ENCODE assay signal across 15 mouse cellular contexts in genomic region chr9:69961007-69961406, GRCm38 (mm10).
"Had no signal": no experiment of that assay in that cellular context is flagged by ENCODE, and none has a peak within 500 bp of the region (broad histone marks: within the 10 kb centered on the region; RNA-seq: fewer than 3 reads in every experiment).

No protein-coding gene starts in this region.

- H3K4me1 ChIP-seq: limb, embryonic 12.5 days; limb, embryonic 15.5 days; liver, embryonic 13.5 days; midbrain, embryonic 12.5 days; midbrain, embryonic 15.5 days had no signal

- H3K27me3 ChIP-seq: limb, embryonic 12.5 days; limb, embryonic 15.5 days; liver, embryonic 13.5 days; midbrain, embryonic 12.5 days; midbrain, embryonic 15.5 days had no signal

- H3K36me3 ChIP-seq: limb, embryonic 12.5 days; limb, embryonic 15.5 days; liver, embryonic 13.5 days; midbrain, embryonic 12.5 days; midbrain, embryonic 15.5 days had no signal

- H3K9ac ChIP-seq: limb, embryonic 12.5 days; limb, embryonic 15.5 days; liver, embryonic 13.5 days; midbrain, embryonic 12.5 days; midbrain, embryonic 15.5 days had no signal

- H3K4me2 ChIP-seq: limb, embryonic 12.5 days; limb, embryonic 15.5 days; liver, embryonic 13.5 days; midbrain, embryonic 12.5 days; midbrain, embryonic 15.5 days had no signal

- ATAC-seq: inflammation-experienced regulatory T-cells, adult 6 months; intestine, embryonic 16.5 days; midbrain, embryonic 15.5 days had no signal

- H3K27ac ChIP-seq: limb, embryonic 12.5 days; limb, embryonic 15.5 days; liver, embryonic 13.5 days; midbrain, embryonic 12.5 days; midbrain, embryonic 15.5 days had no signal

- H3K9me3 ChIP-seq: limb, embryonic 12.5 days; limb, embryonic 15.5 days; midbrain, embryonic 15.5 days had no signal

- DNase-seq: kidney, adult 9 months; kidney, postnatal 25 days; left cerebral cortex, postnatal 4 days; liver, embryonic 13.5 days; lung, adult 2 months; lung, postnatal 14 days; lung, postnatal 4 days; thymus, adult 18-20 months; thymus, postnatal 36 days had no signal

- H3K4me3 ChIP-seq: limb, embryonic 12.5 days; limb, embryonic 15.5 days; liver, embryonic 13.5 days; midbrain, embryonic 12.5 days; midbrain, embryonic 15.5 days had no signal
